Mouse (Mus musculus): ENCODE data around the gene Myo3b.
A peak's percentile ranks its signal among the peaks of the same experiment; 100 is the strongest.
"Not testable (repeated sequence)": the region's sequence is repeated elsewhere in the genome, so short reads cannot be mapped to it uniquely, and the experiment has no call there.

The Myo3b gene

DNA sequence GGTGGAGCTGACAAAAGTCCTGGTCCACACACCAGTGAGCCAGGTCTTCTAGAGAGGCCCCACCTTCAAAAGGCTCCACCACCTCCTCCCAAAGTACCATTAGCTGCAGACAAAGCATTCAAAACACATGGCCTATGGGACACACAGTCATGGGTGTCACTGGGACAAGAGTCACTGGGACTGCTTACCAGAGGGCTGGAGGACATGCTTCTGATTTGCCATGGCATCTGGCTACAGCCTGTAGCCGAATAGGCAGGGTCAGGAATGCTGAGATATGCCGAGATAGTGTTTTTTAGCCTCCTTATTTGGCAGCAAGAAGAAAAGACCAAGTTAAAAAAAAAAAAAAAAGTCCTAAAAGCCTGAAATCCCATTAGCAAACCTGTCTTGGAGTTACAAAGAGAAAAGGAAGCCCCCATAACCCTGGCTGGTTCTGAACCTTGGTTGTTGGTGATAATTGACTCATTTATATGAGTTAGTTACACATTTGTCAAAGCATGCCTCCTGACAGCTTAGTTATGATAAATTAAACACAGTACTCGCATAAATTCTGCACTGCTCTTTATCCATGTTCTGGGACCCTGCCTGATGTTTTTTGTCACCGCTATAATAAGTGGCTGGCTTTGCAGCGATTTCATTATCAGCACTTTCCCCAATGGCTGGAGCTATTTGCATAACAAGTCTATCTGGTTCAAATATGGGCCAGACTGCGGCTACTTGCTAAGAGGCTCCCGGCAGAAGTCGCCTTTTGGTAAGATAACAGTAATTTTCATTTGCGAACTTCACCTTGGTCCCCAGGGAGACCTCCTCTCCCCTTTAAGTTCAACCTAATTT is 156.7 kb downstream of the Myo3b start:
- no peak for DNase-seq (ENCODE audit: low spot score)

DNA sequence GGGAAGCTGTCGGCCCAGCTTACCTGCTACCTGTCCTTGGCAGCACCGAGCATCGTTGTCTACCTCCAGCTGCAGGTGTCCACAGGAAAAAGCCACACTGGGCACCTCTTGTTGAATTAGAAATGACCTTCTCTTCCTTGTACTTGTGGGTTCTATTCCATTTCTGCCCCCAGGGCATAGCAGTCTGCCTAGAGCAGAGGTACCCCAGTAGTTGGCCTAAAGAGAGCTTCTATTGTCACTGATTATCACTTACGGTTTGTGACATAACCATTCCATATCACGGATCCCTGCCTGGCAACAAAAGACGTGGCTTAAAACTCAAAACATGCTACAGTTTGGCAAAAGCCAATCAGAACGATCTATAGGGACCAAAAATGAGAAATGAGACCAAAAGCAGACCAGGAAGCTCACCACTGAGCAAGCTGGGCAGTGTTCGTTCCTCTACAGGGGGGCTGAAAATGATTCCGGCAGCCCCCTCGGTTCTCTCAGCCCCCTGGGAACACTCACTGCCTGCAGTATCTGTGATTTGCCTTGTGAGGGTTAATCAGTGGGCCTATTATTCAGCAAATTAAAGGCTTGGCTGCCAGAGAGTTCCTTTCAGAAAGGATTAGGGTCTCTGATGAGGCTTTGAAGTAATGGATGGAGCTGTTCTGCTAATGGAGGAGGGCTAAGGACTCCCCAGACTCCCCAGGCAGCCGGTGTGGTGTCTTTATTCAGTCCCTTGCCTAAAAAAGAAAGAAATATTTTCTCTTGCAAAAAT is 163.1 kb downstream of the Myo3b start:
- DNase-seq (ENCODE audit: low spot score) = no peak

DNA sequence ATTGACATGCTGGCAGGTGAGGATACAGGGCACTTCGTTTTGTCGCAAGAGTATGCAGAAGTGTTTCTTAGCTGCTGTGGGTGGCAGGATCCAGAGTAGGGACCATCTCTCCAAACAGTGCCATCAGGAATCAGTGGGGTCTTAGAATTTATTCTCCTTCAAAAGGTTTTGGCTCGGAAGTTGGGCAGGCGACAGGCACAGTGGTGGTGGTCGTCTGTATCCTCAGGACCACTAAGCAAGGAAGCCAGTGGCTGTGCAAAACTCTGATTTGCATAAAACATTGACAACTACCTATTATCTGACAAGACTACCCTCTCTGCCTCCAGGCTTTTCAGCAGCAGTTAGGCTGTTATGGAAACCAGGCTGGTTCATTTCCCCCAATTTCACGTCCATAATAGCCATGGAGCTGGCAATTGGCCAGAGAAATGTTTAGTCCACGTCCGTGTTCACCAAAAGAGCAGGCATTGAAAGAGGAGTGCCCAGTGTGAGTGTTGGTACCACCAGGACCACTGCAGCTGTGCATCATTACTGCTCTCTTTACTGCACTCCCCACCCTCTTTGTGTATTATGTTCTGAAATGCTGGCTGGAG is 163.7 kb downstream of the Myo3b start:
- no peak for DNase-seq (ENCODE audit: low spot score)

DNA sequence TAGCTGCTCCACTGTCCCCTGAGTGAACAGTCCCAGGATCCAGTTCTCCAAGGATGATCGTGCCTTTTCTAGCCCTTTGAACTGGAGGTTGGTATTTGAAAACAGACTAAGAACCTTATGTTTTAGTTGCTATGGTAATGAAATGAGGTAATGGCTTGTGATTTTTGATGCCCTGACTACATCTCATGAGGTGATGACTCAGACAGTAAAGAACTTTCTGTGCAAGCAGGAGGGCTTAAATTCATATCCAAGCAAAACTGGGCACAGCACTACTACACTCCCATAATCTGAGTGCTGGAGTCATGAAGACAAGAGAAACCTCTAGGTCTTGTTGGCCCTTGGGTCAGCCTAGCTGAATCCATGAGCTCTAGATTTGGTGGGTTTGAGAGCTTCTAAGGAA is 169.5 kb downstream of the Myo3b start:
- no peak for DNase-seq (ENCODE audit: low spot score)

DNA sequence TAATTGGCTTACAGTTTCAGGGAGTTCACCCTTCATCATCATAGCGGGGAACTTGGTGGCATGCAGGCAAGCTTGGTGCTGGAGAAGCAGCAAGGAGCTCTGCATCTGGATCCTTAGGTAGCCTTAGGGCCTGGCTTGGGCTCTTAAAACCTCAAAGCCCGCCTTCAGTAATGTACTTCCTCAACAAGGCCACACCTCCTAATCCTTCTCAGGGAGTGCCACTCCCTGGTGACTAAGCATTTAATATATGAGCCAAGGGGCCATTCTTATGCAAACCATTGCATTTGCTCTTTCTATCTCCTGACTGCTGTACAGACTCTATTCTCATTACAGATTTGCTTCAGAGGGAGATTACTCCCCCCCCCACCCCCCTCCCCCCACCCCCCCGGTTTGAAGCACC is 170.9 kb downstream of the Myo3b start:
- DNase-seq (ENCODE audit: low spot score) = no peak

DNA sequence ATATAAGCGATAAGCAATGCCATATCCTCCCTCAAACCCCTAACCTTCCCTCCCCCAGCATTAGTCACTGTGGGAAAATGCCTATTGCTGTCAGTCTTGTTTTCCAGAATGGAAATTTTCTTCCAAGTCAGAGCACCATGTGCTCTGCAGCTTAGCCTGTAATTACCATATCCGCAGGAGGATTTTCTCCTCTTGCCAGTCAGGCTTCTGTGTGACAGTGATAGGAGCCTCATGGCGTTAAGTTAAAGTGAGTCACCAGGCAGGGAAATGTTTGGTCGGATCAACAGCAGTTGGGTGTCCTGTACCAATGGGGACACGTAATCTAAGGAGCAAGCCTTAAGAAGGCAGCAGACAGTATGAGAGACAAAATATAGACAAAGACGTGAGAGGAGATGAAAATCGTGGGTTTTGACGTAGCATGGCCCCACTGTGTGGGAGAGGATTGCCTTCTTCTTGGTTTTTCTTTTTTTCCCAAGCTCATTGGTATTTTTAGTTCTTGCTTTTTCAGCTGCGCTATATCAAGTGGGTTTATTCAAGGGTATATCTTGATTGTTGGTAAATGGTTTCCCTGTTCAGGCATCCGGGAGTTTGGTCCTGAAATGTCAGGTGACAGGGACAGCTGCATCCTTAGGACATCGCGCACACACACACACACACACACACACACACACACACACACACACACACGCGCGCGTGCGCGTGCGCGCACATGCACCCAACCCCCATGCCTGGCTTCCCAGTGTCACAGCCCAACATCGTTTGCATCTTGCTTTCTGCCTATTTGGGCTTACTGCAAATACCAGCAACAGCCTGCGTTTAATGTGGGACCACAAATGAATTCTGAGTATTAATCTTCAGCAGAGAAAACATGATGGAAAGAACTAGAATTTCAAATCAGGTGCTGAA is 171.8 kb downstream of the Myo3b start:
- peak; percentile 22 for DNase-seq (ENCODE audit: low spot score)

DNA sequence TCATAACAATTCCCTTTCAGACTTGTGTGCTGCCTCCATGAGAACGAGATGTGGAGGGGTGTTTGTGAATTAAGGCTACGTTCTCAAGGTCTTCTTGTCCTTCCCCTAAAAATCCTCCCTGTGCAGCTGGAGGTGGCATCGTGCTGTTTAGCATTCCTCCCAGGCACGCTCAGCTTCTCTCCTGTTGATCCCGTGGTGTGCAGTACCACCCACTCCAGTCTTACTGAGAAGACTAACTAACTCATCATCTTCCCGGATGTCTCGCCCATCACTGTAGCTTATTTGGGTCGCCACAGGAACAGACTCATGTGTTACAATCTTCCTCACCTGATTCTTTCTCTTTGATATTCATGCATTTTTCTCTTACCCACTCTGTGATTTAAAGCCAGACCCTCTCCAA is 175.5 kb downstream of the Myo3b start:
- DNase-seq (ENCODE audit: low spot score) = no peak

DNA sequence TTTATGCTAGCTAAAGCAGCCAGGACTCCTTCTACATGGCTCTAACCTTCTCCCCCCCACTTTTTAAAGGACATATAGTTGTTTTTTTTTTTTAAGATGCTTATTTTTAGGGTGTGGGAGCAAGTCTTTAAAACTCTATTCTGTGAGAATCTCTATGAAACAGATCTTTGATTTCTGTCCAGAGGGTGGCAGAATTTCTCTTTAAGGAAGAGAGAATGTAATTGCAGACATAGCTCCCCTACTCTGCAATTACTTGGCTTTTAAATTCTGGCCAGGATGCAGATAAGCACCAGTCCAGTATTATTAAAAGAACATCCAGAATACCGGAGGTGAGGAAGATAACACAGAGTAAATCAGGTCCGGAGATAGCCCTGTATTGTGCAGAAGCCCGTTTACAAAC is 178.9 kb downstream of the Myo3b start:
- DNase-seq (ENCODE audit: low spot score) = no peak

DNA sequence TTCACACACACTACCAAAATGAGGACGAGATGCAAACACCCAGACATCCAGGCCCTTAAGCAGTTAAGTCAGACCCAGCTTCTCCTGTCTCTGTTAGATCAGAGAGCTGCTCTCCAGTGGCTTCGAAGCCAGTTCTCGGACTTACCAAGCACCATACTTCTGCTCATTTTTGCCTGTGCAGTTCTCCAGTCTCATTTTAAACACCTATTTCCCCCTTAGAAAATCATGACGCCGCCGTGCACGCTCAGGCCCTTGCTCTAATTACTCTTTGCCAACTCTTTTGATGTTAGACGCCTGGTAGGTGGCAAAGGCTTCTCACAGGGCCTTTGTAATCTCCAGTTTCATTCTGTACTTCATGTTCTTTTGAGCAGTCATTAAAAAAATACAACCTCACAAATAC is 179.5 kb downstream of the Myo3b start:
- DNase-seq (ENCODE audit: low spot score) = no peak

DNA sequence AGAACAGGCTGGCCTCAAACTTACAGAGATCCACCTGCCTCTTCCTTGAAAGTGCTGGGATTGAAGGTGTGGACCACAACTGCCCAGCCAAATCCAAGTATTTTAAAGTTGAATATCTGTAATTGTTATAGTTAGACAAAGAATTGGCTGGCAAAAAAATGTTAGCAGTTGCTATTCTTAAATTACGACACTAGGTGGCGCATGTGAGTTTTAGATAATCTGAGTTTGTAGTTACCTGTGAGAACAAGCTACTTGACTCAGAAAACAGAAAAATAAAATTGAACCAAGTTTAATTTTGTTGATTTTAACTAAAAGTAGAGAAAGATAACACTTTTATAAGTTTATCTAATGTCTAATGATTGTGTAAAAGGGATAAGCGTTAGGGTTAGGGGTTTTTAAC is 187.8 kb downstream of the Myo3b start:
- DNase-seq (ENCODE audit: low spot score) = no peak

DNA sequence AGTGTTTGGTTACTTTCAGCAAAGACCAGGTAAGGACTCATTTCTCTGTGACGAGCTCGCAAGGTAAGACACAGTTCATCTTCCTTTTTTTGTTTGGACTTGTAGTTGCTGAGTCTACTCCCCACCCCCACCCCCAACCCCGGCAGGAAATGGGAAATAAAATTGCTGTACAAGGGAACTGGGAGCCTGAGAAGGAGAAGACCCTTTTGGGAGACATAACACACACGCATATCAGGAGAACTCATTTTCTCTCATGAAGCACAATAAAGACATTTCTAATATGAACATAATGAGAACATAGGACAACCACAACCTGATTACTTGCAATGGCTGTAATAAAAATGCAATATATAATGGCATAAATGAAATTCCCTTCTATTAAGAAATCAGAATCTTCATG is 195.5 kb downstream of the Myo3b start:
- DNase-seq (ENCODE audit: low spot score) = not testable (repeated sequence)

DNA sequence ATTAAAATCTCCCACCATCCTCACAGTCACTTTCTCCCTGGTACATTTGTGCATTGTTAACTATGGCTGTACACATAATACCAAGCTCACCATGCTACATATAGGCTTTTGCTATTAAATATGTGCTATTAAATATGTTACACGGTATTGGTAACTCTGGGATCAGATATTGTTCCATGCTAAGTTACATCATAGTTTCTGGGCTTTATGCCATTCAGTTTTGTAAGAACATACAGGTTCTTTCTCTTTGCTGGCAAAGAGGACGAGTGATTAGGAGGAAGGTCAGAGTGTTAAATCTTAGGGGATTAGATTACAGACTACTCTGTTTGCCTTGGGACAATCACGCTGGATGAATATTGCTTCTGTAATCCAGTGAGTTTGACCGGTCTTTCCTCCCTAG is 207.1 kb downstream of the Myo3b start:
- no peak for DNase-seq (ENCODE audit: low spot score)

DNA sequence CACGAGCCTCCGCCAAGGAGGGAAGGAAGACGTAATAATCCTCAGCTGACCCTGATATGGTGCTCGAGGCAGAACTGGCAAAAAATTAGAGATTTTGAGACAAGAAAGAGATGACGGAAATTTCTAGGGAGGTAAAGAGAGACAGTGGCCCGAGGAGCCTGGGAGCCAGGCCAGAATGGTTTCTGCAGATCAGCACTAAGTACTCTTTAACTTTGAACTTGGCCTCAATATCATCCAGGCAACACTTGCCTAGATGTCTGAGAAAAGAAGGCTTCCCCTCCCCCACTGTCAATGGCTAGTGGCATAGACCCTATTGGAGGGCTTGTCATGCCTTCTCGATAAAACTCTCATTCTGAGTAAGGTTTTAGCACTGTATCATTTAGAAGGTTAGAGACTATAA is 209.7 kb downstream of the Myo3b start:
- no peak for DNase-seq (ENCODE audit: low spot score)

DNA sequence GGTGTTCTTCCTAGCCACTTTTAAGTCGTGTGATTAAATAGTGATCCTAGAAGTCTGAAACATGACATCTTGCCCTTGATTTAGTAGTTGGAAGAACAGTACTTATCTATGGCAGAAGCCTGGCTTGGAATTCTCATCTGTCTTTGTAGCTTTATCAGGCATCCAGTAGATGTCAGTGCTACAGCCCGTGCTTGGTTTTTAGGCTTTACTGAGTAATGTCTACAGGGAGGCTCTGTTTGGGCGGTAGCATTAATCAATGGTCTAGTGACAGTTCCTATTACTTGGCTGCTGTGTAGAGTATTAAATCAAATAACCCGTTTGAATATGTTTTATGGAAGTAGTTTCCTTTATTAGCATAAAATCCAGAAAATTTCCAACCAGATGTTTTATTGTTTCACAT is 210.9 kb downstream of the Myo3b start:
- no peak for DNase-seq (ENCODE audit: low spot score)

DNA sequence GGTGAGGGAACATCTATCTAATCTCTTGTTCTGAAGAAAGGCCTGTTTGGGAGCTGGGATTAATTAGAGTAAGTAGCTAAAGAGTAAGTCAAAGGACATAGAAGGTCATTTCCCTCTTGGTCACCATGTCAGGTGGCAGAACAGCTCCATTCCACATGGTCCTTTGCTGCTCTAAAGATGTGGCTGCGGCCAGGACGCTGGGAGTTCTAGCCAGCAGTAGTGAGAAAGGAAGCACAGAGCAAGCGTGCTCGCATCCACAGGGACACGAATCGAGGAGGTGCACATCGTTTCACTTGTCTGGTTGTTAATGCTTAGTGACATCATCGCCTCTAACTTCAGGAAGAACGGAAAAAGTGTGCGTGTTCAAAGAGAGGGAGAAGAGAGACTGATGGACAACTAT is 212.3 kb downstream of the Myo3b start:
- no peak for DNase-seq (ENCODE audit: low spot score)

DNA sequence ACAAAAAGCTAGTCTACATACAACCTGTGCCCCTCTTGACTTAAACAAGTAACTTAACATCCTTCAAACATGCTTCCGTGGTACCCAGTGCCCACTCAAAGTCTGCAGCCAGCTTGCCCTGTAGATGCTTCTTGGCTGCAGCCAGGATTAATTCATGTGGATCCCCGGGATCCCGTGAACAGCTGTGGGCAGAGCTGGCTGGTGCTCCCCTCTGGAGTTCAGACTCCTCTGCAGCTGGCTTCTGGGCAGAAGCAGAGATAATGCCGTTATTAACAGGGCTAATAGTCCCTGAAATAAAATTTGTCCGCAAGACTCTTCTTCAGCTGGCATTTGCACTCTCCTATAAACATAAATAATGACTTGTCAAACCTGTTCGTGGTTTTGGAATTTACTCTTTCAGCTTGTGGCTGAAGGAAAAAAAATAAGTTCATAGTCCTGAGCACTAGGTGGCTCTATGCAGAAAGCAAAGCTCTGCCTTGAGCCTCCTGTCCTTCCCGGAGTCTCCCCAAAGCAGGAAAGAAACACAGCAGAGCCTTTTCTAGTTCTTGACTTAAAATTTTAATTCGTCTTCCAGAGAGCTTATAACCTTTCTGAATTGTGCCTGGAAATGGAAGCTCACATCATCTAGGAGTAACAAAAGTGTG is 220.6 kb downstream of the Myo3b start:
- DNase-seq (ENCODE audit: low spot score) = peak; percentile 7

DNA sequence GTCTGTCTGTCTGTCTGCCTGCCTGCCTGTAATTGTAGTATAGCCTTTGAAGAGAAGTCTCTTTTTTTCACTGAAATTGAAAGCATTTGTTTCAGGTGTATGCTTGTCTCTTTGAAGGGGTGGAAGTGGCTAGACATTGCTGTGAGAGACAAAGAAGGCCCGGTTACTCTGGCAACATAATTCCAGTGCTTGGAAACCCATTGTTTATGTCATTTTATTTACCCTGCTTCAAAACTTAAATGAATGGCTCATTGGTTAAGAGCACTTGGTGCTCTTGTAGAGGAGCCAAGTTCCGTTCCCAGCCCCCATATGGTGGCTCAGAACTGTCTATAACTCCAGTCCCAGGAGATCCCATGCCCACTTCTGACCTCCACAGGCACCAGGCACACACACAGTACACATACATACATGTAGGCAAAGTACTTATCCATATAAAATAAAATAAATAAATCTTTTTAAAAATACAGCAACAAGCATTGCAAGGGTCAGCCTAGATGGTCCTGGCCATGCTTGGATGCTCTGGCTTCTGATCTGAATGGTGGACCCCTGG is 221.8 kb downstream of the Myo3b start:
- DNase-seq (ENCODE audit: low spot score) = no peak

DNA sequence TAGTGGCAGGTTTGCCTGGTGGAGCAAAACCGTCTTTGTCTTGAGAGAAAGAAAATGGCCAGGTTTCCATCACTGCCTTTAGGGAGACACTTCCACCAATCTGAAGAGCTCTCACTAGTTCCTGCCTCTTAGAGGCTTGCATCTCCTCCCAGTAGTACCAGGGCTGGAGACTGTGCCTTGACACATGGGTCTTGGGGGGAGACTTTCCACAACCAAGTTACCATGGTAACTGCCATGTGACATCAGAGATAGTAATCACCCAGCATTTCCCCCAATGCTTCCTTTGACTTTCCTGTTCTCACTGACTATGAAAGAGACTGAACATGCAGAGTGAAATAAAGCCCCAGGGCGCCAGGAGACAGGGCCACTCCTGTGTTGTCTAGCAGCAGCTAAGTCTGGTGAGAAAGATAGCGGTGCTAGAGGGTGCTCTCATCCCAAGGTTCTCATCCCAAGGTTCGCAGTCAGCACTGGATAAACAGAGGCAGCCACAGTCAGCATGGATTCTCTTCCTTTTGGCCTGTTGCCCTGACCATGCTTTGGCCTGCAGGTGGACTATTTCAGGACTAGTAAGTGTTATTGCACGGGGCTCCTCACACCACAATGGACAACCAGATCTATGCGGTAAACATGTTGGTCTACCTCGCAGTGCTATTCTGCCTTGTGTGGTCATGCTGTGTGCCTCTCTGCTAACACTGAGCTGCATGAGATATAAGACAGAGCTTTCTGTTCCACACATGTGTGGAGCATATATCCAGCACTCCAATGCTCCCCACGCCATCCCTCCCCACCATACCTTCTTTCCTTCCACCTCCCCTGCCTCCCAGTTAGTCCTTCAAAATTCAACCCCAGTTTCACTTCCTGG is 223.0 kb downstream of the Myo3b start:
- no peak for DNase-seq (ENCODE audit: low spot score)

DNA sequence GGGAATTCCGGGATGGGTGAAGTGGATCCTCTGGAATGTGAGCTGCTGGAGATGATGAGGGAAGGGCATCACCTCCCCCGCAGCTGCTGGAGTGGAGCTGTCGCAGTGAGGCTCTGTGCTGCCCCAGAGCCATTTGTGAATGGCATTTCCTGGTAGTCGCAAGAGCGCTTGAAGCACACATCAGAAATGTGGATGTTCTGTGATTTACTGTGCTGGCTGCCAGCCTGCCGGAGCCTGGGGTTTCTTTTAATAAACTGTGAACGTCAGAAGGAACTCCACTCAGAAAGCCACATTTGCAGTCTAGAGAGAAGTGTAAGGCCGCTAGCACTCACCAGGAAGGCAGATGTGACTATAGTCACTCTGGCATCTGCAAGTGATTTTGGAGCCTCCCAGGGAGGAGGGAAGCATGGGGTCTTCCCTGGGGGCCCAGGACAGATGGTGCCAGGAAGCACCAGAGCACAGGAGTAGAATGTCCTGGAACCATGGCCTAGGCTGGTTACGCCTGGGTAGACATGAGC is 223.7 kb downstream of the Myo3b start:
- peak; percentile 6 for DNase-seq (ENCODE audit: low spot score)
